Mouse (Mus musculus): Measurements from ENCODE around the gene Ddx27.
"Not testable (repeated sequence)": the region's sequence is repeated elsewhere in the genome, so short reads cannot be mapped to it uniquely, and the experiment has no call there.

The Ddx27 gene

GRCm38 (mm10) chr2:167014702-167015381, at the start of gene Ddx27:
Ddx27 (plus strand) TSS chr2:167015193.
- peak; percentile 97 for DNase-seq (ENCODE audit: low read depth, low spot score)

DNA sequence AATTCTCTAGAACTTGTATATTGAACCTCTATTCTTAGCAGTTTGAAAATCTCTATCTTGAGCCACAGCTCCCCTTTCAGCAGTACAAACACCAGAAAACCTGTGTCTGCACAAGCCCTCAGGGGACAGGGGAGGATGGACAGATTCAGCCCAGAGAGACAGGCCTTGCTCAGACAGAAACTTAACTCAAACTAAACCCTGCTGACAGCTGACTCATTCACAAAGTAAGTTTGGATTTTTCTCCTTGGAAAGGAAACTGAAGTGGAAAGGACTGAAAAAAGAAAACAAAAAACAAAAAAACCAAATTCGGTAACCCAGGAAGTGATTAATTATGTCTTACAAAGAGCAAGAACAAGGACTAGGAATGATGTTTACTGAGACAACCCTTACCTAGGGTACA, 41.8 kb upstream of the Ddx27 start:
- DNase-seq (ENCODE audit: low read depth, low spot score): no peak

- no peak for DNase-seq (ENCODE audit: low read depth, low spot score)
Observed at GRCm38 (mm10) chr2:166974177-166974872, 40.7 kb upstream of the Ddx27 start.

- no peak for DNase-seq (ENCODE audit: low read depth, low spot score)
Observed at GRCm38 (mm10) chr2:166976356-166976755, 38.6 kb upstream of the Ddx27 start.

GRCm38 (mm10) chr2:166977490-166977889, 37.5 kb upstream of the Ddx27 start:
- no peak for DNase-seq (ENCODE audit: low read depth, low spot score)

DNA sequence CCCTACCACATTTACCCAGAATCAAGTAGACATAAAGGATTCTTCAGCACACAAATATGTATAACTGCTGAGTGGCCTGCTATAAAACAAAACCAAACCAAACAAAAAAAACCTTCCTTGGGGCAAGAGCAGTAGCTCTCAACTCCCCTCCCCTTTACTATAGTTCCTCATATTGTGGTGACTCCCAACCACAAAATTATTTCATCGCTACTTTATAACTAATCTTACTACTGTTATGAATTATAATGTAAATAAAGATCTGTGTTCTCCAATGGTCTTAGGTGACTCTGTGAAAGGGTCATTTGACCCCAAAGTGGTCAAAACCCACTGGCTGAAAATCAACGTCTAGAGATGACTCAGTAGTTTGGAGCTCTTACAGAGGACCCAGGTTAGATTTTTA, 34.8 kb upstream of the Ddx27 start:
- no peak for DNase-seq (ENCODE audit: low read depth, low spot score)

DNA sequence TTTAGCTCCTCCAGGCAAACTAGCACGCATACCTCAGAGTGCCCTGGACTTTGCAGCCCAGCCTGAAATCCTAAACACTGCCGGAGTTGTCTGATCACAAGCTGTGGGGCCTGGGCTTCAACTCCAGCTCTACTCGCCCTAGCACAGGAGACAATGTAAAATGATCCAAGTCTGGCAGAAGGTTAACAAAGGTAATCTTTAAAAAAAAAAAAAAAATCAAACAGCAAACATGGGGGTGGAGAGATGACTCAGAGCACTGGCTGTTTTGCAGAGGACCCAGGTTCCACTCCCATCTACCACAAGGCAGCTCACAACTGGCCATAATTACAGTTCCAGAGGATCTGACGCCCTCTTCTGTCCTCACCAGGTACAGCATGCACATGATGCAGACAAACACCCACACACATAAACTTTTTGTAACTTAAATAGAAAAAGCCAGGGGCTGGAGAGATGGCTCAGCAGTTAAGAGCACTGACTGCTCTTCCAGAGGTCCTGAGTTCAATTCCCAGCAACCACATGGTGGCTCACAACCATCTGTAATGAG, 31.6 kb upstream of the Ddx27 start:
- DNase-seq (ENCODE audit: low read depth, low spot score): peak; percentile 36

DNA sequence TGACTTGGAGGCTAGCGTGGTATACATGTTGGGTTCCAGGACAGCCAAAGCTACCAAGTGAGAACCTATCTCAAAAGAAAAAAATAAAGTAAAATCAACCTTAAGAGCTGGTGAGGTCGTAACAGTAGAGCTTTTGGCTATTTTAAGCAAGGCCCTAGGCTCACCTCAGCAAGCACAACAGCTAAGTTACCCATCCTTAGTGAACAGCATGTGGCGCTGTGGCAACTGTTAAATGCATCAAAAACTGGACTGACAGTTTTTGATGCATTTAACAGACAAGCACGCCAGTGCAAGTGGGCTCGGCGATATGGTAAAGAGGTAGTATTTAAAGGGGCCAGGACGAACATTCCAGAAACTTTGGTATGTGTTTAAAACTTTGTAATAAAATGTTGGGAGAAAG, 24.1 kb upstream of the Ddx27 start:
- DNase-seq (ENCODE audit: low read depth, low spot score): no peak

DNA sequence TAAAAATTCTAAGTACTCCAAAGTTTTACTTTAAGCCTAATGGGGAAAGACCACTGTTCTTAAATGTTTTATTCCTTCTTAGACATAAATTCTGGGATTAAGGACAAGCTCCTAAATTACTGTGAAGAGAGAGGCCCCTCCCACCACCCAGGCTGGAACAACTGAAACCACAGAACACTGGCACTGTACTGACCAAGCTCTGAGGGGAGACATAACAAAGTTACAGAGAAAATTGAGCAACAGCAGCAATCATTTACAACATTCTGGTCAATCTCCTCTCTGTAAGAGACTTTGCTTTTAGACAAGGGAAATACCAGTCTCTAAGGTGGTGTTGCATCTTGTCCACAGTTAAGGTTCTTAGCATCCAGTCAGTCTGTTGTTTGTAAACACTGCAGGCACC, 23.0 kb upstream of the Ddx27 start:
- DNase-seq (ENCODE audit: low read depth, low spot score): no peak

DNA sequence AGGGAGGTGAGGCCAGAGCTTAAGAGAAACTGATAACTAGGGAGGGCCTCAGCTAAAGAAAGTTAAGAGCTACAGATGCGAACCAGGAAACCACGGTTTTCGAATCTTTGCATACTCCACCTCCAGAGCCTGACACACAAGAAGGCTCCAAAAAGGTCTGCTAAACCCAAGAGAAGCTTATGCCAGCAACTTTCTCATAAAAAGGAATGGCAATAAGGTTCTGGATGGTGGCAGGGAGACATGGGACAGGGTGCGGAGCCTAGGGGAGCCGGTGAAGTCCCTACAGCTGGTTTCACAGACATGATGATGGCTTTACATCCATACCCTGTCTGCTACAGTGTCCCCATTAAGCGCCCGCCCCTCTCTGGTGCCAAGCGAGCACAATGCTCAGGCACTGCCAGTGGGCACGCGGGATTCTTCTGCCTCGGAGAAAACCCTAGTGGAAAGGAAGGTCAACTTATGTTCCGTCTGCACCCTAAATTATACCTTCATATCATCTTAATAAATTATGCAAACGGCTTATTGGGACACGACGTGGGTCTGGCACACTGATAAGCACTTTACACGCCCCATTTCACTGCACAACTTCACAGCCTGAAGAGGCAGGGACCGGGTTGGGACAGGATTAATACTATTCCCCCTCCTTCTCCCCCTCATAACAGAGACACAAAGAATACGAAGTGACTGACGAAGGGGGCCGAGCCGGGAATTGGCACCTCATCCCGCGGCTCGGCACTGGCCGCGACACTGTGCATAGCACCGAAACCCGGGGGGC, 19.8 kb upstream of the Ddx27 start:
- peak; percentile 54 for DNase-seq (ENCODE audit: low read depth, low spot score)

DNA sequence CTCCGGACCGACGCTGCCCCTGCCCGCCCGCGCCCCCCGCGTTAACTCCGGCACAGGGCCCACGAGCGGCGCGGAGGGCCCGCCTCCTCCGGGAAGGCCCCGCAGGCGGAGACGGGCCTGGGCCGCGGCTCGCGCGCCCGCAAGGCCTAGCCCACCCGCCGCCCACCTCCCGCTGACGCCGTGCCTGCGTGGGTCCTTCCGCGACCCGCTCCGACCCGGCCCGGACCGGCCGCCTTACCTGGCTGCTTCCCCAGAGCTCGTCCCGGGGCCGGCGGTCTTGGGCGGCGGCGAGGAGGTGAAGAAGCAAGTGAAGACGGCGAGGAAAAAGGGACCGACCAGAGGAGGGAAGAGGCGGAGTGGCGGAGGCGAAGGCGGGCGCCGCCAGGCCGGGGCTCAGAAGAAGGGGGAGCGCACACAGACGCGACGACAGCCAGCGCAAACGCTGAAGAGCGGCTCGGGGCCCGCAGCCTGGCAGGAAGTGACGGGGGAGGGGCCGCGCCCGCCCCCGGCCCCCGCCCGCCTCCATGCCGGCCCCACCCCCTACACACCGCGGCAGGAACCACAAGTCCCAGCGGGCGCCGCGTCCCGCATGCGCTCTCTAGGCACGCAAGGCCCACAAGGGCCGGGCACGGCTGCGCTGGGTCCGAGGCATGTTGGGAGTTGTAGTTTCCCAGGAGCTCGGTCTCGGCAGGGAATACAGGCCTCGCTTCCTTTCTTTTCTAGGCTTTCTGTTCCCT, 19.0 kb upstream of the Ddx27 start, which contains the start of gene Stau1:
Gene Stau1, minus strand, starts transcription at position 504 of the 737 bp plus-strand sequence.
- DNase-seq (ENCODE audit: low read depth, low spot score): peak; percentile 98

DNA sequence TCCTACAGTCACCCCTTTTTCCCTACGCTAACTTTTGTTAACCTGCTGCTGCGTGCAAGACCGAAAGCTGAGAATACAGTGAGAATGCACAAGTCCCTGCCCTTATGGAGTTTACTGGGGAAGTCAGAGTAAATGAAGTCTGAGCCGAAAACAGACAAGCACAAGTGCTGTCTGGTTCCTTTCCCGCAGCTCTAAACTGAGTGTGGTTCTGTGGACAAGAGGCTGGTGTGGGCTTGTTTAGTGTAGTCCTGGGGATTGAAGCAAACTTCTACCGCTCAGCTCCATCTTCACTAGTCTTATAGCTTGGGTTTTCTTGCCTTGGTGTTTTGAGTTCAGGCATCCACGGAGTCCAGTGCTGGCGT, 18.5 kb upstream of the Ddx27 start:
- DNase-seq (ENCODE audit: low read depth, low spot score): no peak

DNA sequence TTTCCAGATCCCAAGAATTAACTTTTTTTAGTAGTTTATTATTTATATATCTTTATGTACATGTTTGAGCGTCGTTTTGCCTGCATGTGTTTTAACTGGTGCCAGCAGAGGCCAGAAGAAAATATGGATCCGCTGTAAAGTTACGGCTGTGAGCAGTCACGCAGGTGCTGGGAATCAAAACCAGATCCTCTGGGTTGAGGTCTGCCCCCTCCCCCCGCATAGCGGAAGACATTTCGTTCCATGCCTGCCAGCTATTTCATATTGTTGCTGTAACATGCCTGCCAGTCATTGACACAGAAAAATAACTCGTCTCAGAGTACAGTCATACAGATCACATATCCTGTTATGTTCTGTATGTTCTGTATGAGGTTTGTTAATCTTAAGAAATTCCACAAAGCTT, 13.5 kb upstream of the Ddx27 start:
- DNase-seq (ENCODE audit: low read depth, low spot score): no peak

- DNase-seq (ENCODE audit: low read depth, low spot score): peak; percentile 92
Observed at GRCm38 (mm10) chr2:167004099-167004854, 10.7 kb upstream of the Ddx27 start.

DNA sequence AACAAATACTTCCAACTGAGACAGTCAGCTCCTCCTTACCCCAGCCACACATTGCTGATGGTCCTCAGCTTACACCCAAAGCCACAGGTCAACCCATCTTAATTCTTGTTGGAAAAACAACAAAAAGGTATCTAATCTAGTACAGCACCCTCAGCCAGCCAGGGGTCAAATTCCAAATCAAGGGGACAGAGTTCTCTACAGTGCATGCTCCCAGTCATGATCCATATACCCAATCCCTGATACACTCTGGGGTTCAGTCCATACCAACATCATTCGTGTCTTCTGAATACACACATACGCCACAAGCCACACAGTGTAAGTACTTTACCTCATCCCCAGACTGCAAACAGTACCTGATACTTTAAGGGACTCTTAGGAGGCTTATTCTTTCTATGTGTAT, 8.6 kb upstream of the Ddx27 start:
- no peak for DNase-seq (ENCODE audit: low read depth, low spot score)

DNA sequence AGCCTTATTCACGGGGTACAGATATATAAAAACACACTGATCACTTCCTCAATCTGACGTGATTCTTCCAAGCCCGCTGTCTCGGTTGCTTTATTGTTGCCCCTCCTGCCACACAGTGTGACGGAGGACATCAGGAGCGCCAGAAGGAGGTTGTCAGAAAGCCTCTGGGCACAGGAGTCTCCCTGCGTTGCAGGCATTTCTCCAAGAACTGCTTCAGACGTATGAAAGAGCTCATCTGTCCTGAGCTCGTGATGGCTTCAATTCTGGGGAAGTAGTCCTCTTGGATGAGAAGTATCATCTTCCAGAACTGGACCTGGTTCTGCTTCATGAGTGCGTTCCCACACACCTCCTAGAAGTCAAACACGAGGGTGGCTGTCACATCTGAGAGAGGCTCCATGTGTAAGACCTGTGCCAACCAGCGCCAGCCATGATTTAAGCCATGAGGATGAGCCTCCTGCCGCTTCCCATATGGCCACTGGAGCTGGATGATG, 7.9 kb upstream of the Ddx27 start:
- no peak for DNase-seq (ENCODE audit: low read depth, low spot score)

GRCm38 (mm10) chr2:167007565-167007964, 7.4 kb upstream of the Ddx27 start:
- not testable (repeated sequence) for DNase-seq (ENCODE audit: low read depth, low spot score)

DNA sequence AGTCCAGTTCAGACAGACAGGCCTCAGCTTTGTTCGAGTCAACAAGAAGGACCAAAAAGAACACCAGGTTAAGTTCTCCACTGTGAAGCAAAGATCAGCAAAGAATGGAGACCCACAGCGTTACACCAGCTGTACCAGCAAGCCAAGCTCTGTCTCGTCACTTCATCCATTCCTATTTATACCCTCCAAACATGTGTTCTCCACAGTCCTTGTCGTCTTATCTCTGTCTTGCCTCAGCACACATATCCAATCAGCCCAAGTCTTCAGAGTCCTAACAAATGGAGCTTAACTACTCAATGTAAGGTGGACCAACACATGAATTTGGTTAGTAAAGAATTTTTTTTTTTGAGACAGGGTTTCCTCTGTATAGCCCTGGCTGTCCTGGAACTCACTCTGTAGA, 5.5 kb upstream of the Ddx27 start:
- no peak for DNase-seq (ENCODE audit: low read depth, low spot score)

GRCm38 (mm10) chr2:167010546-167010945, 4.4 kb upstream of the Ddx27 start:
- DNase-seq (ENCODE audit: low read depth, low spot score): no peak

- DNase-seq (ENCODE audit: low read depth, low spot score): no peak
Observed at GRCm38 (mm10) chr2:167015382-167015718, 357 bp downstream of the Ddx27 start.

- DNase-seq (ENCODE audit: low read depth, low spot score): no peak
Observed at GRCm38 (mm10) chr2:167019396-167019795, 4.4 kb downstream of the Ddx27 start.
